Mouse (Mus musculus): Measurements from ENCODE around the gene Slc50a1. TPM values are rescaled to one million over a fixed set of nuclear protein-coding genes. Genes with fewer than 3 reads are reported as not detected.

Gene Slc50a1
- 33.2 and 41.3 TPM in 2 replicates for polyA plus RNA-seq (2016; fragmentation: Nextera tagmentation; extraction: Ambion mirVana)

DNA sequence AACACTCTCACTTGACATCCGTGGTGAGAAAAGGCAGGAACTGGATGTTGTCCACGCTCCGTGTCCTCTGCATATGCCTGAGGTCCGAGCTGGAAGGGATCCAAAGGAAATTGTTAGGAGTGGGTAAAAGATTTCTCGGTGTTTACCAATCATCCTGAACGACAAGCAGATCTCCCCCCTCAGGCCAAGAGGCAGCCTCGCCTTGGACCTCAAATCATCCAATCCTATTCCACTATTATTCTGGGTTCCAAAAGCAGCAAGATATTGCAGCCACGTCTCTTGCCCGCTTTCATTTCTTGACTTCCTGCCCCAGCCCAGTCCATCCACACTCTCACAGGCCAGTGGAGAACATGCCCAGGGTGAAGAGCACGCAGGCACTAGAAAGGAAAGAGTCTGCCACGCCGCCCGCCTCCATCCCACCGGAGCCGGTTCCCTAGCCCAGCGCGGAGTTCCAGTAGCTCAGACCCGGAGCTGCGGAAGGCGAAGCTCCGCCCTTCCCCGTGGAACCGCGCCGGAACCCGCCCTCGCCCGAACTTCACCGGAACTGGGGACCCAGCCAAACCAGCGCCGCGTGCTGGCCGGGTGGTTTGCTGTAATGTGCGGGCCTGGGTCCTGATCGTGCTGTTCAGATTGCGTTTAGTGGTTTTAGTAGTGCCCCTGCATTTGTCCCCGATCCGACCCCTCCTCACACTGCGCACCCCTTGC, at the start of gene Slc50a1:
Slc50a1 (minus strand) TSS at position 520 of the 705 bp plus-strand sequence.
- Histone ChIP-seq H3K4me1 (peaks cover 56% of the 10 kb centered on the region), H3K36me3 (peaks cover 30% of the 10 kb centered on the region), H3K4me3 (peak within 1 kb of the TSS; percentile 54), H3K27ac (peak within 1 kb of the TSS; percentile 83), H3K9me3 (replicated peaks) (no peaks in the 10 kb centered on the region), H3K27me3 (ENCODE audit: low read depth, poor library complexity, severe bottlenecking) (no peaks in the 10 kb centered on the region)
- DNase-seq (ENCODE audit: low spot score): peak; percentile 86
- 9% methylated on average over 39 of the region's 39 CpGs for WGBS

DNA sequence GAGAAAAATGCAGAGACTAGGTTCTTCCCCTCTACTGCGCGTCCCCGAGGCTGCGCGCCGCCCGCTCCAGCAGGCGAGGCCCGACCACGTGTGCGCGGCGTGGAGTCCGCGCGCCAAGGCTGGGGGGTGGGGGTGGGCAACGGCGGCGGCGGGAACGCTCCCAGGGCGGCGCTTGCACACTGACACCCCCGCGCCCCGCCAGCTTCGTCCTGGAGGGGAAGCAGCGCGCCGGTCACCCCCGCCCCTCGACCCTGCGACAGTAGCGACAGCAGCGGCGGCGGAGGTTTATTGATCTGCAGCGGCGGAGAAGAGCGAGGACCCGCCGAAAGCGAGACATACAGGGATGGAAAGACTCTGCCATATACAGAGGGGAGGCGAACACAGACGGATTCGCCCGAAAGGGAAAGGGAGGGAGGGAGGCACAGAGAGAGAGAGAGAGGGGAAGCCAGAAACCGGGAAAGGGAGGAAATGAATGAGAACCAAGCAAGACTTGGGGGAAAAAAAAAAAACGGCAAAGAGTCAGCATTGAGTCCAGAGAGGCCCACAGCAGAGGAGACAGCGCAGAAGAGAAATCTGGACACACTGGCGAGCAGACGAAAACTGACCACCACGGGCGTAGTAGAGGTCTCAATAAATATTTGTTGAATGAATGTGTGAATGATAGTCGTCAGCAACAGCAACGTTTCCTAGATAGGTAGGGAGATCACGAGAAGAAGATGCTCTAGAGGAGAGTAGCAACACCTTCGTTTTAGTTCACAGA, 49.4 kb upstream of the Slc50a1 start:
- 0 out of 2 replicates have a peak, but pooled peaks cover 3% of the 10 kb centered on the region for H3K36me3 ChIP-seq
- peaks cover 81% of the 10 kb centered on the region for H3K4me1 ChIP-seq
- DNase-seq (ENCODE audit: low spot score): peak; percentile 65
- peak overlapping the region; percentile 79 for H3K4me3 ChIP-seq
- H3K9me3 ChIP-seq (replicated peaks): no peaks in the 10 kb centered on the region
- WGBS: 5% methylated on average over 58 of the region's 58 CpGs
- H3K27me3 ChIP-seq (ENCODE audit: low read depth, poor library complexity, severe bottlenecking): peaks cover 65% of the 10 kb centered on the region
- peak overlapping the region; percentile 89 for H3K27ac ChIP-seq

- 10% methylated on average over 21 of the region's 21 CpGs for WGBS
- H3K4me3 ChIP-seq: peak overlapping the region; percentile 79
- H3K36me3 ChIP-seq: peaks cover 7% of the 10 kb centered on the region; the same call in 1 of the 2 replicates
- no peak for DNase-seq (ENCODE audit: low spot score)
- H3K4me1 ChIP-seq: peaks cover 86% of the 10 kb centered on the region
- peaks cover 65% of the 10 kb centered on the region for H3K27me3 ChIP-seq (ENCODE audit: low read depth, poor library complexity, severe bottlenecking)
- peak overlapping the region; percentile 82 for H3K27ac ChIP-seq
- no peaks in the 10 kb centered on the region for H3K9me3 ChIP-seq (replicated peaks)
Observed at GRCm38 (mm10) chr3:89318971-89319590, 48.7 kb upstream of the Slc50a1 start.

DNA sequence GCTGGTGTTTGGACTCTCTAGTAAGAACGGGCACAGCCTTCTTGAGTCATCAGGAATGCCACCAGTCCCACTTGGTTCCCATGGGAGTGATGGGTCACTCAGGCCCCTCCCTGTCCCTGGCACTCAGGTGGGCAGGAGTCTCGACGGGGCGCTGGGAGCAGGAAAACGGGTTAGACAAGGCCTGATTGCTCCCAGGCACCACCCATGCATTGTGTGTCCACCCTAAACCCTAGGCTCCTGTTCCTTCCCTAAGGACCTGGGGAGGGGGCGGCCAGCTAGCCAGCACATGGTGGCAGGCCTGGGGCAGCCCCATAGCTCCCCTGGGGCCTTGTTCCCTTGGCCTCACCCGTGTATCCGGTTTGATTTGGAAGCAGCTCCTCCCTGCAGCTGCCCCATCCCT, 47.9 kb upstream of the Slc50a1 start:
- Histone ChIP-seq H3K9me3 (replicated peaks) (no peaks in the 10 kb centered on the region), H3K27me3 (ENCODE audit: low read depth, poor library complexity, severe bottlenecking) (peaks cover 61% of the 10 kb centered on the region), H3K36me3 (peaks cover 7% of the 10 kb centered on the region; the same call in 1 of the 2 replicates), H3K27ac (peak overlapping the region; percentile 14; the same call in 1 of the 2 replicates), H3K4me1 (peaks cover 85% of the 10 kb centered on the region), H3K4me3 (no peak overlapping the region)
- no peak for DNase-seq (ENCODE audit: low spot score)
- WGBS: 68% methylated on average over 8 of the region's 8 CpGs

- WGBS: 66% methylated on average over 6 of the region's 6 CpGs
- Histone ChIP-seq H3K27ac (0 out of 2 replicates have a peak overlapping the region, but pooled peaks have one; percentile 32), H3K4me1 (peaks cover 74% of the 10 kb centered on the region), H3K27me3 (ENCODE audit: low read depth, poor library complexity, severe bottlenecking) (peaks cover 57% of the 10 kb centered on the region), H3K9me3 (replicated peaks) (no peaks in the 10 kb centered on the region), H3K36me3 (peaks cover 7% of the 10 kb centered on the region; the same call in 1 of the 2 replicates), H3K4me3 (peak overlapping the region; percentile 23)
- no peak for DNase-seq (ENCODE audit: low spot score)
Observed at GRCm38 (mm10) chr3:89317246-89317645, 46.9 kb upstream of the Slc50a1 start.

DNA sequence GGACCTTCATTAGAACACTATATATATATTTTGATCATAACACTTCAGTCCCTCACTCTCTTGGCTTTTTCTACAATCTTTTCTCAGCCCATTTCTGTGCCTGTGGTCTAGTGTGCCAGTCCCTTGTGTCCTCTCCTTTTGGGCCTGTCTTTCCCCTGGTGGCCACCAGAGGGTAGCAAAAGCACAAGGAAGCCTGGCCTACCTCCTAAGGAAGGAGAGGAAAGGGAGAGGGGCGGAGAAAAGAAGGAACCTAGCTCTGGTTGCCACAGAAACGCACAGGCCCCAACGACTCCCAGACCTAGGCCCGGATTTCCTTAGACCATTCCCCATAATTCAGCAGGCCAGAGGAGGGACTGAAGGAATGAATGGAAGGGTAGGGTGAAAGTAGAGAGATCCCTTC, 46.5 kb upstream of the Slc50a1 start:
- DNase-seq (ENCODE audit: low spot score): peak; percentile 83
- 0 out of 2 replicates have a peak overlapping the region, but pooled peaks have one; percentile 32 for H3K27ac ChIP-seq
- H3K36me3 ChIP-seq: peaks cover 7% of the 10 kb centered on the region; the same call in 1 of the 2 replicates
- H3K27me3 ChIP-seq (ENCODE audit: low read depth, poor library complexity, severe bottlenecking): peaks cover 55% of the 10 kb centered on the region
- no peaks in the 10 kb centered on the region for H3K9me3 ChIP-seq (replicated peaks)
- H3K4me1 ChIP-seq: peaks cover 70% of the 10 kb centered on the region
- WGBS: 0% methylated on average over 4 of the region's 4 CpGs
- peak overlapping the region; percentile 23 for H3K4me3 ChIP-seq

DNA sequence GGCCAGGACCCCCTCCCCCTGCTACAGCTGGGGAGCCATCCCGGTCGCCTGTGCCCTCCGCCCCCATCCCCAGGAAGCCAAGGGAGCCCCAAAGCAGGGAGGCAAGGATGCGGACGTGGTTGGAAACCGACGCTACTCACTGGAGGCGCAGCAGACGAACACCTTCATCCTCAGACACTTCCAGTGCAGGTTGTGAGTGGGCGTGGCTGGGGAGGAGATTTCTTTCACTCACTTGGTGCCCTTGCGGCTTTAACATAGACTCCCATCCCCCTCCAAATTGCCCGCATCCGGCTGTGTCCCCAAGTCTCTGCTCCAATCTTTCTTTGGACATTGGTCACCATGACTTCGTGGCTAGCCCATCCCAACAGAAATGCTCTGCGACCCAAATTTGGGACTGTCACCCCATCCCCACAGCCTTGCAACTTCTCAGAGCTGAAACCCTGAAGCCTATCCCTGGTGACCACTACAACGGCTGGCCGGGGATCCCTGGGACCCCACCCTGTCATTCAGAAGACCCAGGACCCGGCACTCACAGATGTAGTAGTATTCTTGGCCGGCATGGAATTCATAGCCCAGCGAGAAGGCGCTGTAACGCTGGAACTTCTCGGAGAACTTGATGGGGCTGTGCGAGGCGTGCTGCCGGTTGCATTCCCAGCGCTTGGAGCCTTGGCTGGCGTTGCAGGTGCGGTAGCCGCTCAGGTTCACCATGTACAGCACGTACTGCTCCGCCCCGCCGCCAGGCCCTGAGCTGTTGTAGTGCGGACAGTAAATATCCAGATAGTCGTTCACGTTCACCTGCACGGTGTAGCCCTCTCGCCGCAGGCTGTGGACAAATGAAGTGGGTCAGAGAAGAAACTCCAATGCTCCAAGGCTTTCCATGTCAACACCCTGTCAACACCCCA, 45.8 kb upstream of the Slc50a1 start:
- peaks cover 48% of the 10 kb centered on the region for H3K27me3 ChIP-seq (ENCODE audit: low read depth, poor library complexity, severe bottlenecking)
- peak overlapping the region; percentile 82 for H3K27ac ChIP-seq
- H3K9me3 ChIP-seq (replicated peaks): no peaks in the 10 kb centered on the region
- peaks cover 7% of the 10 kb centered on the region; the same call in 1 of the 2 replicates for H3K36me3 ChIP-seq
- H3K4me3 ChIP-seq: peak overlapping the region; percentile 51
- DNase-seq (ENCODE audit: low spot score): no peak
- H3K4me1 ChIP-seq: peaks cover 64% of the 10 kb centered on the region
- 16% methylated on average over 40 of the region's 40 CpGs for WGBS

GRCm38 (mm10) chr3:89315195-89315929, 45.0 kb upstream of the Slc50a1 start:
- Histone ChIP-seq H3K4me3 (peak overlapping the region; percentile 51), H3K27ac (peak overlapping the region; percentile 82), H3K9me3 (replicated peaks) (no peaks in the 10 kb centered on the region), H3K27me3 (ENCODE audit: low read depth, poor library complexity, severe bottlenecking) (peaks cover 40% of the 10 kb centered on the region), H3K4me1 (peaks cover 56% of the 10 kb centered on the region), H3K36me3 (peaks cover 7% of the 10 kb centered on the region; the same call in 1 of the 2 replicates)
- 7% methylated on average over 26 of the region's 26 CpGs for WGBS
- peak; percentile 95 for DNase-seq (ENCODE audit: low spot score)

GRCm38 (mm10) chr3:89314791-89315190, 44.4 kb upstream of the Slc50a1 start:
- Histone ChIP-seq H3K27ac (peak overlapping the region; percentile 82), H3K4me1 (peaks cover 50% of the 10 kb centered on the region), H3K4me3 (peak overlapping the region; percentile 51; the same call in 1 of the 2 replicates), H3K27me3 (ENCODE audit: low read depth, poor library complexity, severe bottlenecking) (peaks cover 34% of the 10 kb centered on the region), H3K9me3 (replicated peaks) (no peaks in the 10 kb centered on the region), H3K36me3 (peaks cover 7% of the 10 kb centered on the region; the same call in 1 of the 2 replicates)
- WGBS: 48% methylated on average over 2 of the region's 2 CpGs
- DNase-seq (ENCODE audit: low spot score): no peak

DNA sequence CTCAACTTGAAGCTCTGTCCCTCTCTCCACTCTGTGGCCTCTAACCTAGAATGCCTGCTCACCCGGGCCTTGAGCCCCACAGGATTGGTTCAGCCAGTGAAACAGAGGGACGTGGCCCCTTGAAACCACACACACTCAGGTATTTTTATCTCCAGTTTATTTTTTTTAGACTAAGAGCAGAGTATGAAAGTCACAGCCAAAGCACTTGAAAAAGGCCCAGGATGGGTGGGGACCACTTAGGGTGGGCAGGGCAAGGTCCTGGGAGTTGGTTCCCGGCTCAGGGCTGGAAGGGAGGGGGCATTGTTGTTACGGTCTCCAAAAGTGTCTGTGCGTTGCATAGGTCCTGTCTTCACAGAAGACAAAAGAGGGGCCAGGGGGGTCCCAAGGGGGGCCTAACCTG, 44.0 kb upstream of the Slc50a1 start:
- Histone ChIP-seq H3K36me3 (peaks cover 7% of the 10 kb centered on the region; the same call in 1 of the 2 replicates), H3K27ac (no peak overlapping the region), H3K4me3 (no peak overlapping the region), H3K9me3 (replicated peaks) (no peaks in the 10 kb centered on the region), H3K4me1 (peaks cover 45% of the 10 kb centered on the region), H3K27me3 (ENCODE audit: low read depth, poor library complexity, severe bottlenecking) (peaks cover 30% of the 10 kb centered on the region)
- 82% methylated on average over 5 of the region's 5 CpGs for WGBS
- no peak for DNase-seq (ENCODE audit: low spot score)

- peak; percentile 83 for DNase-seq (ENCODE audit: low spot score)
- H3K4me3 ChIP-seq: no peak overlapping the region
- H3K27me3 ChIP-seq (ENCODE audit: low read depth, poor library complexity, severe bottlenecking): no peaks in the 10 kb centered on the region
- H3K27ac ChIP-seq: peak overlapping the region; percentile 28; the same call in 1 of the 2 replicates
- peaks cover 23% of the 10 kb centered on the region for H3K4me1 ChIP-seq
- 4% methylated on average over 9 of the region's 9 CpGs for WGBS
- H3K9me3 ChIP-seq (replicated peaks): no peaks in the 10 kb centered on the region
- H3K36me3 ChIP-seq: no peaks in the 10 kb centered on the region
Observed at GRCm38 (mm10) chr3:89308089-89308488, 37.7 kb upstream of the Slc50a1 start.
